Mouse (Mus musculus): ENCODE results near the gene Gm9913. TPM values are rescaled to one million over a fixed set of nuclear protein-coding genes. Genes with fewer than 3 reads are reported as not detected.

Gm9913 gene
- total RNA-seq (2014; fragmentation: Nextera tagmentation) (not detected in 2 replicates), total RNA-seq (2017) (not detected in 2 replicates)

- 0 out of 2 replicates have a peak, but pooled peaks have one; percentile 11 for ATAC-seq (replicated peaks; ENCODE audit: low FRiP score, low TSS enrichment, poor library complexity, severe bottlenecking)
These were observed at the start of gene Gm9913 for GRCm38 (mm10) chr2:125505006-125505745. Gm9913 (plus strand) TSS chr2:125505089.

- ATAC-seq (replicated peaks; ENCODE audit: low FRiP score, low TSS enrichment, poor library complexity, severe bottlenecking), result peak; percentile 86
These were observed 48.7 kb upstream of the Gm9913 start for GRCm38 (mm10) chr2:125456059-125456789.

GRCm38 (mm10) chr2:125459087-125459486 lies 45.8 kb upstream of the Gm9913 start:
- no peak for ATAC-seq (replicated peaks; ENCODE audit: low FRiP score, low TSS enrichment, poor library complexity, severe bottlenecking)

GRCm38 (mm10) chr2:125464036-125464435 lies 40.9 kb upstream of the Gm9913 start:
- no peak for ATAC-seq (replicated peaks; ENCODE audit: low FRiP score, low TSS enrichment, poor library complexity, severe bottlenecking)

GRCm38 (mm10) chr2:125470553-125471295 lies 34.2 kb upstream of the Gm9913 start:
- no peak for ATAC-seq (replicated peaks; ENCODE audit: low FRiP score, low TSS enrichment, poor library complexity, severe bottlenecking)

GRCm38 (mm10) chr2:125471721-125472120 lies 33.2 kb upstream of the Gm9913 start:
- no peak for ATAC-seq (replicated peaks; ENCODE audit: low FRiP score, low TSS enrichment, poor library complexity, severe bottlenecking)

- no peak for ATAC-seq (replicated peaks; ENCODE audit: low FRiP score, low TSS enrichment, poor library complexity, severe bottlenecking)
These were observed 31.7 kb upstream of the Gm9913 start for GRCm38 (mm10) chr2:125473228-125473627.

GRCm38 (mm10) chr2:125474690-125475089 lies 30.2 kb upstream of the Gm9913 start:
- ATAC-seq (replicated peaks; ENCODE audit: low FRiP score, low TSS enrichment, poor library complexity, severe bottlenecking), result no peak

GRCm38 (mm10) chr2:125476231-125476630 lies 28.7 kb upstream of the Gm9913 start:
- ATAC-seq (replicated peaks; ENCODE audit: low FRiP score, low TSS enrichment, poor library complexity, severe bottlenecking), result no peak

GRCm38 (mm10) chr2:125477367-125477766 lies 27.5 kb upstream of the Gm9913 start:
- ATAC-seq (replicated peaks; ENCODE audit: low FRiP score, low TSS enrichment, poor library complexity, severe bottlenecking), result no peak

- ATAC-seq (replicated peaks; ENCODE audit: low FRiP score, low TSS enrichment, poor library complexity, severe bottlenecking), result no peak
These were observed 26.2 kb upstream of the Gm9913 start for GRCm38 (mm10) chr2:125478705-125479104.

GRCm38 (mm10) chr2:125480057-125480456 lies 24.8 kb upstream of the Gm9913 start:
- ATAC-seq (replicated peaks; ENCODE audit: low FRiP score, low TSS enrichment, poor library complexity, severe bottlenecking), result no peak

- no peak for ATAC-seq (replicated peaks; ENCODE audit: low FRiP score, low TSS enrichment, poor library complexity, severe bottlenecking)
These were observed 23.8 kb upstream of the Gm9913 start for GRCm38 (mm10) chr2:125481116-125481515.

GRCm38 (mm10) chr2:125481531-125482317 lies 23.2 kb upstream of the Gm9913 start:
- ATAC-seq (replicated peaks; ENCODE audit: low FRiP score, low TSS enrichment, poor library complexity, severe bottlenecking), result no peak

GRCm38 (mm10) chr2:125484164-125484563 lies 20.7 kb upstream of the Gm9913 start:
- ATAC-seq (replicated peaks; ENCODE audit: low FRiP score, low TSS enrichment, poor library complexity, severe bottlenecking), result no peak

GRCm38 (mm10) chr2:125484910-125485309 lies 20.0 kb upstream of the Gm9913 start:
- ATAC-seq (replicated peaks; ENCODE audit: low FRiP score, low TSS enrichment, poor library complexity, severe bottlenecking), result no peak

- no peak for ATAC-seq (replicated peaks; ENCODE audit: low FRiP score, low TSS enrichment, poor library complexity, severe bottlenecking)
These were observed 14.9 kb upstream of the Gm9913 start for GRCm38 (mm10) chr2:125489979-125490378.

- ATAC-seq (replicated peaks; ENCODE audit: low FRiP score, low TSS enrichment, poor library complexity, severe bottlenecking), result no peak; the same call in 1 of the 2 replicates
These were observed 12.6 kb upstream of the Gm9913 start for GRCm38 (mm10) chr2:125492050-125492900.
